Mouse (Mus musculus) bone marrow, adult 2 months (tissue): Measurements from ENCODE around the gene Ctdsp2. TPM values are rescaled to one million over a fixed set of nuclear protein-coding genes. Genes with fewer than 3 reads are reported as not detected.

ENCODE experiments used
- H3K27ac ChIP-seq: fragments of 200-500 bp; 2 replicates; pipeline ENCODE4 v1.5.1; 2012; ENCODE audit warnings: low read depth, mild to moderate bottlenecking, control low read depth, inconsistent platforms, low read length; ENCODE audit not compliant: control insufficient read depth, poor library complexity, insufficient read depth
- H3K4me1 ChIP-seq: fragments of 200-500 bp; 2 replicates; pipeline ENCODE4 v1.6.1; 2011; ENCODE audit warnings: low read length; ENCODE audit not compliant: control insufficient read depth, insufficient read depth
- H3K4me3 ChIP-seq: fragments of 200-500 bp; replicated peaks from 2 replicates; pipeline ENCODE3; 2011; ENCODE audit warnings: mild to moderate bottlenecking, low read depth, low read length, control low read depth; ENCODE audit not compliant: control insufficient read depth
- CTCF ChIP-seq: fragments of 200-500 bp; IDR thresholded peaks from 2 replicates; pipeline ENCODE4 v1.5.1; 2011; ENCODE audit warnings: low read length, control low read depth; ENCODE audit not compliant: control insufficient read depth, insufficient read depth
- POLR2A ChIP-seq: fragments of 200-500 bp; IDR thresholded peaks from 2 replicates; pipeline ENCODE4 v1.6.1; 2011; ENCODE audit warnings: low read depth, mild to moderate bottlenecking, control low read depth, low read length, borderline replicate concordance; ENCODE audit not compliant: control insufficient read depth
- WGBS: fragments of 180-500 bp; shearing (Covaris S2); methylation state at CpG from one replicate; pipeline ENCODE4 v1.1.7; 2018; 5-methylcytosine and 5-hydroxymethylcytosine counted together
- polyA plus RNA-seq: library from polyadenylated mRNA; stranded (reverse); fragments of >200 nt; gene quantifications from 2 replicates; pipeline ENCODE4 v1.2.4, GENCODE M21; 2011; ENCODE audit warnings: low replicate concordance; ENCODE audit not compliant: missing spikeins, insufficient read depth, insufficient read length

The Ctdsp2 gene
- polyA plus RNA-seq, 1 experiment: 43.9 TPM

- TF ChIP-seq CTCF (no peak), POLR2A (no peak)
- 25% methylated on average over 25 of the region's 25 CpGs for WGBS
- Histone ChIP-seq H3K27ac (no peak overlapping the region), H3K4me3 (no peak overlapping the region), H3K4me1 (no peaks in the 10 kb centered on the region)
Observed at GRCm38 (mm10) chr10:126957359-126958107, 21.0 kb upstream of the Ctdsp2 start.

DNA sequence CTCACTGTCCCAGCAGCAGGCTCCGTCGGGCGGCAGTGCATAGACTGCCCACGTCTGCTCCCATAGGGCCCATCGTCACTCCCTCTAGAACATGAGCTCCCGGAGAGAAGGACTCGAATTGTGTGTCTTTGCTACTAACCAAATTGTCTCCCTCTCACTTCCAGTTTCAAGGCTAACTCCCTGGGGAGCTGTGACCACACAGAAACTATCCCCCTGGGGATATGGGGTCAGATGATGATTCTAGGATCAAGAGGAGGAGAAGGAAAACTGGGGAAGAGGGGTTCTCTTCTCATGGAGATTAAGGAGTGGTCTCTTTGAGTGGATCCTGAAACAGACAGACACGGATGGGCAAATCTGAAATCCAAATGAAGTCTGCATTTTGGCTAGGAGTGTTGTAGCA, 18.0 kb upstream of the Ctdsp2 start:
- TF ChIP-seq CTCF: no peak
- WGBS: 78% methylated on average over 8 of the region's 8 CpGs
- H3K4me3 ChIP-seq: no peak overlapping the region

GRCm38 (mm10) chr10:126961757-126962156, 16.8 kb upstream of the Ctdsp2 start:
- no peak overlapping the region for H3K27ac ChIP-seq
- 82% methylated on average over 10 of the region's 10 CpGs for WGBS
- H3K4me1 ChIP-seq: no peaks in the 10 kb centered on the region
- TF ChIP-seq POLR2A (no peak), CTCF (no peak)
- H3K4me3 ChIP-seq: no peak overlapping the region

More for the DNA sequence above, 18.0 kb upstream of the Ctdsp2 start:
- H3K4me1 ChIP-seq: no peaks in the 10 kb centered on the region
- no peak overlapping the region for H3K27ac ChIP-seq

- 51% methylated on average over 15 of the region's 15 CpGs for WGBS
Observed at GRCm38 (mm10) chr10:126962271-126962965, 16.1 kb upstream of the Ctdsp2 start.

GRCm38 (mm10) chr10:126962966-126963330, 15.6 kb upstream of the Ctdsp2 start:
- Histone ChIP-seq H3K27ac (no peak overlapping the region), H3K4me1 (peaks cover 1% of the 10 kb centered on the region; the same call in 1 of the 2 replicates), H3K4me3 (no peak overlapping the region)
- 73% methylated on average over 6 of the region's 6 CpGs for WGBS
- TF ChIP-seq POLR2A (no peak), CTCF (no peak)

More at GRCm38 (mm10) chr10:126962271-126962965, 16.1 kb upstream of the Ctdsp2 start:
- Histone ChIP-seq H3K4me1 (peaks cover 1% of the 10 kb centered on the region; the same call in 1 of the 2 replicates), H3K4me3 (no peak overlapping the region), H3K27ac (no peak overlapping the region)
- TF ChIP-seq CTCF (no peak), POLR2A (no peak)

- Histone ChIP-seq H3K4me1 (peaks cover 1% of the 10 kb centered on the region; the same call in 1 of the 2 replicates), H3K4me3 (no peak overlapping the region), H3K27ac (no peak overlapping the region)
- WGBS: 81% methylated on average over 8 of the region's 8 CpGs
- no peak for TF ChIP-seq POLR2A
- no peak for TF ChIP-seq CTCF
Observed at GRCm38 (mm10) chr10:126963821-126964220, 14.7 kb upstream of the Ctdsp2 start.

DNA sequence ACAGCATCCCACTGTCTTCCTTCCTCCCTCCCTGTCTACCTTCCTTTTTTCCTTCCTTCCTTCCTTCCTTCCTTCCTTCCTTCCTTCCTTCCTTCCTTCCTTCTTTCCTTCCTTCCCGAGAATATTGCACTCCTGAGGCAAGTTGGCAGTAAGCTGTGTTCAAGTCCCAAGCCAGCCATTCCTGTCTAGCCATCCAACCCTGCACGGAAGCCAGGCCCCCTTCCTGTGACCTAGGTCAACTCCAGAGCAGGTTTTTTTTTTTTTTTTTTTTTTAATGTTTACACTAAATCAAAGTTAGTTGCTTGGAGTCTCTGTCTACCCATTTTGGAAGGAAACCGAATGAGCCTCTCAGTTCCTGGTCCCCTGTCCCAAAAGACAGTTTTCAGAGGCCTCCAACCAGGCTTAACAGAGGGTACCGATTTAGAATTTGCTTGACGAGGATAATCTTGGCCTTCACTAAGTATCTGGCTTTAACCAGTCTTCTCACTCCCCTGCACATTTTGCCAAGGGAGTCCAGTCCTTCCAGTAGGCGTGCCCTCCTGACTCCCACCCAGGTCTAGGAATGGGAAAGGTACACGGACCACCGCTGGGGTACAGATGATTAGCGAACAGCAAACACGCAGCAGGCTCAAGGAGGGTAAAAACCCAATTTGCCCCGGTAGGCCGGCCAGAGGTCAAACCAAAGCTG, 7.0 kb upstream of the Ctdsp2 start:
- H3K4me1 ChIP-seq: peaks cover 1% of the 10 kb centered on the region; the same call in 1 of the 2 replicates
- no peak overlapping the region for H3K4me3 ChIP-seq
- no peak overlapping the region for H3K27ac ChIP-seq
- 71% methylated on average over 12 of the region's 12 CpGs for WGBS
- TF ChIP-seq POLR2A (no peak), CTCF (no peak)
